Mouse (Mus musculus) stomach, postnatal 0 days (tissue): ENCODE data around the gene Zfp536. TPM values are rescaled to one million over a fixed set of nuclear protein-coding genes. Genes with fewer than 3 reads are reported as not detected.

Source experiments
- ATAC-seq: fragments of 200-750 bp; cut with Nextera tagmentation; 2 replicates; pipeline ENCODE4 v1.8.0; 2017; ENCODE audit not compliant: low FRiP score, low TSS enrichment
- DNase-seq: peaks from one replicate; pipeline ENCODE4 v3.0.0-alpha.2; 2016; ENCODE audit warnings: low spot score
- H3K27ac ChIP-seq: fragments of 300-500 bp; sonication (generic); replicated peaks from 2 replicates; pipeline ENCODE4 v1.5.1; 2014; ENCODE audit warnings: mild to moderate bottlenecking, control low read depth
- H3K27me3 ChIP-seq: fragments of 300-500 bp; sonication (generic); 2 replicates; pipeline ENCODE4 v1.6.1; 2014; ENCODE audit warnings: low read length; ENCODE audit not compliant: control insufficient read depth, insufficient read depth
- H3K36me3 ChIP-seq: fragments of 300-500 bp; sonication (generic); 2 replicates; pipeline ENCODE4 v1.6.1; 2014; ENCODE audit warnings: low read length, mixed read lengths; ENCODE audit not compliant: control insufficient read depth, insufficient read depth
- H3K4me1 ChIP-seq: fragments of 300-500 bp; sonication (generic); replicated peaks from 2 replicates; pipeline ENCODE4 v1.6.1; 2014; ENCODE audit warnings: antibody characterized with exemption; ENCODE audit not compliant: control insufficient read depth, insufficient read depth
- H3K4me2 ChIP-seq: fragments of 300-500 bp; sonication (generic); replicated peaks from 2 replicates; pipeline ENCODE4 v1.6.1; 2014; ENCODE audit warnings: low read depth, mild to moderate bottlenecking, control low read depth, moderate library complexity
- H3K4me3 ChIP-seq: fragments of 300-500 bp; sonication (generic); 2 replicates; pipeline ENCODE4 v1.5.1; 2014; ENCODE audit warnings: low read depth, low read length, control low read depth
- H3K9ac ChIP-seq: fragments of 300-500 bp; sonication (generic); 2 replicates; pipeline ENCODE4 v1.6.1; 2014; ENCODE audit warnings: mild to moderate bottlenecking, low read length, control low read depth, mixed read lengths
- H3K9me3 ChIP-seq: fragments of 300-500 bp; sonication (generic); 2 replicates; pipeline ENCODE4 v1.6.1; 2016; ENCODE audit warnings: low read length; ENCODE audit not compliant: control insufficient read depth
- CTCF ChIP-seq: IDR thresholded peaks from 2 replicates; pipeline ENCODE4 v1.5.1; 2016; ENCODE audit warnings: antibody characterized with exemption, low read depth, mild to moderate bottlenecking, moderate library complexity
- EP300 ChIP-seq: optimal IDR thresholded peaks from 2 replicates; pipeline ENCODE3; 2016; ENCODE audit warnings: antibody characterized with exemption
- WGBS: fragments of 180-500 bp; shearing (Covaris S2); extraction: QIAGEN DNeasy Blood & Tissue Kit; methylation state at CpG from one replicate; pipeline ENCODE4 v1.1.7; 2014; 5-methylcytosine and 5-hydroxymethylcytosine counted together
- polyA plus RNA-seq: library from polyadenylated mRNA; unstranded; fragments of >200 nt; fragmentation: Nextera tagmentation; extraction: Ambion mirVana; gene quantifications from 2 replicates; pipeline ENCODE4 v1.2.1, GENCODE M21; 2015

Gene Zfp536
- polyA plus RNA-seq, 1 experiment from 2014 or later, result 4.3 TPM

DNA sequence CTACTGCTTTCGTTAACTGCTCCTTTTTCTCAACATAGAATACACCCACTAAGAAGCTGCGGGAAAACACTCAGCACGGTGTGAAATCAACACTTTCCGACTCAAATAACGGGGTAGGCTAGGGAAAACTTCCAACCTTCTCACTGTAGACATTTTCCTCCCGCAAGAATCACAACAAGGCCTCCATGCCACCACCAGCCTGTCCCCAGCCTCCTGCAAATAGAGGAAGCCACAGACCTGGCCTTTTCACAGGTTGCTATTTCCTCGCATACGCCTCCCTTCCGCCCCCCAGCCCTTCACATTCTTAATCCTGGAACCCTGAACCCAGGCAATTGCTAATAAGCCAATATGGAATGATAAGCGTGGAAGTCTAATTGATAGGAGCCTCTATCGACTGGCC, 124.8 kb downstream of the Zfp536 start:
- no peak for ATAC-seq
- 86% methylated on average over 11 of the region's 11 CpGs for WGBS
- no peak overlapping the region for H3K9ac ChIP-seq
- H3K36me3 ChIP-seq, result no peaks in the 10 kb centered on the region
- TF ChIP-seq EP300, result no peak
- no peak for TF ChIP-seq CTCF
- H3K4me1 ChIP-seq, result no peaks in the 10 kb centered on the region
- H3K27ac ChIP-seq, result no peak overlapping the region
- H3K4me3 ChIP-seq, result no peak overlapping the region
- H3K9me3 ChIP-seq, result no peaks in the 10 kb centered on the region
- H3K4me2 ChIP-seq, result no peak overlapping the region
- no peaks in the 10 kb centered on the region for H3K27me3 ChIP-seq
- DNase-seq, result no peak

DNA sequence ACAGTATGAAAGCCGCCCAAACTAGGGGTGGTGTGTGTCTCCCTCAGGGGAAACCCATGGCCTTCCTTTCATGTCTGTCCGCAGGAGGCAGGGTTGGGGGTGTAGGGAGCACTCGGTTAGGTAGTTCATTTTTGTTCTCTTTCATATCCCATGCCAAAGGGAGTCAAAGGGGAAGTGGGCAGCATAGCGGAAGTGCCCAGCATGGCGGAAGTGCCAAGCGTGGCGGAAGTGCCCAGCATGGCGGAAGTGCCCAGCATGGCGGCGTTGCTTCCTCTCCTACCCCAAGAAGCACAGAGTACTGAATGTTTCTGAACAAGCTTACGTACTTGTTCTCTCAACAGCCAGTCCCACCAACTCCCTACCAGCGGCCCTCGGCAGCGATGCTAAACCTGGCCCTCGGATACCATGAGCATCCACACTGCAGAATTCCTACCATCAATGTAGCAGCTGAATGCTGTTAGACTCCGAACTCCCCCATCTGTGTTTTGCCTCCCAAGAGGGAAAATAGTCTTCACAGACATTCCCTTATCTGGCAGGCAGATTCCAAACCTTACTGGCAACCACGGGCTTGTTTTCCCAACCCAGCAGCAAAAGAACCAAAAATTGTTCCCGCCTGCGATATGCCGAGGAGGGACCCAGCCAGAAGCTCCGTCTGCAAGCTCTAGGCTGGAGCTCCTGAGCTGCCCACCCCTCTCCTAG, 125.4 kb downstream of the Zfp536 start:
- Histone ChIP-seq H3K4me1 (no peaks in the 10 kb centered on the region), H3K9ac (no peak overlapping the region), H3K36me3 (no peaks in the 10 kb centered on the region), H3K4me3 (no peak overlapping the region), H3K4me2 (no peak overlapping the region), H3K9me3 (no peaks in the 10 kb centered on the region), H3K27me3 (no peaks in the 10 kb centered on the region), H3K27ac (no peak overlapping the region)
- no peak for TF ChIP-seq EP300
- TF ChIP-seq CTCF, result no peak
- DNase-seq, result no peak
- ATAC-seq, result no peak
- 92% methylated on average over 21 of the region's 21 CpGs for WGBS

DNA sequence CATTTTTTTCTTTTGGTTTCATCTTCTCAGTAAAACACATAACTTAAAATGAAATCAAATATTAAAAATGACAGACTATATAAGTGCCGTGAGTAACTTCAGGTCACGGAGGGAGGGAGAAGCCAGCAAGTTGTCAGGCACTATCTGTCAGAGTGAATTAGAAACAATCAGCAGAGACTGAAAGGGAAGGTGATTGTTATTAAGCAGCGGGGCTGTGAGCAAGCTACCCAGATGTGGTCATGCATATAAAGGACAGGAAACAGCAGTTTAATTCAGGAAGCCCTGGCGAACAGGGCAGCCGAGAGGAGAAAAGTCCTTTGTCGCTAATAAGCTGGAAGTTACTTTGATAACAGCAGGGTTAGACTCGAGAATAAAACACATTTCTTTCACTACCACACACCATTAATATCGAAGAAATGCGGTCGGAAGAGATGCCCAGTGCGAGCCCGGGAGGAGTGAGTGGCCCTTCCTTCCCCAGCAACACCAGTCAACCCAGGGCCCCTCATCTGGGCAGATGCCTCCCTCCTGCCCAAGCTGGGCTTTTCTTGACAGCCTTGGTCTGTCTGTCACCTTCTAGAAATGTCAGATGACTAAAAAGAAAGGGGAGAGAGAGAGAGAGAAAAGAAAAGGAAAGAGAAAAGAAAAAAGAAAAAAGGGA, 133.6 kb downstream of the Zfp536 start:
- 56% methylated on average over 12 of the region's 12 CpGs for WGBS
- no peak for DNase-seq
- H3K9ac ChIP-seq, result no peak overlapping the region
- no peaks in the 10 kb centered on the region for H3K9me3 ChIP-seq
- TF ChIP-seq EP300 (no peak), CTCF (no peak)
- no peak overlapping the region for H3K27ac ChIP-seq
- H3K4me1 ChIP-seq, result no peaks in the 10 kb centered on the region
- no peaks in the 10 kb centered on the region for H3K27me3 ChIP-seq
- no peak for ATAC-seq
- H3K4me3 ChIP-seq, result no peak overlapping the region
- no peak overlapping the region for H3K4me2 ChIP-seq
- H3K36me3 ChIP-seq, result no peaks in the 10 kb centered on the region

DNA sequence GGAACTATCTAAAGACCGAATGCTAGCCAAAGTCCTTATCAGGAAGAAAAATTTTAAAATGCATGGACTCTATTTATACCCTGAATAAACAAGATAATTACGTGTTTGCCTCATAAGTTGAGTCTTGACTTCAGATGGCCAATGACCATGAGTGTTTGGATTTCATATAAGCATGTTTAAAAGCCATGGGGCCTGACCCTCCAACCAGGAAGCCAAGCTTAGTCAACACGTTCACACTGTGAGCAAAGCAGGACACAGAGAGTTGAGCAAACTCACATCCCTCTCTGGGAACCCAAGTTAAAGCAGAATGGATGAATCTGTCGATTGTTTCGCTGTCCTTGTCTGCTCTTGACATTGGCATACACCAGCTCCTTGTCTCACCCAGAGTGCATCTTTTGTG, 138.6 kb downstream of the Zfp536 start:
- 50% methylated on average over 5 of the region's 5 CpGs for WGBS
- Histone ChIP-seq H3K4me2 (no peak overlapping the region), H3K27me3 (no peaks in the 10 kb centered on the region), H3K36me3 (no peaks in the 10 kb centered on the region), H3K4me3 (no peak overlapping the region), H3K27ac (peak overlapping the region; percentile 24; the same call in 1 of the 2 replicates), H3K9me3 (no peaks in the 10 kb centered on the region), H3K9ac (no peak overlapping the region), H3K4me1 (no peaks in the 10 kb centered on the region)
- DNase-seq (no peak), ATAC-seq (peak; percentile 32; the same call in 1 of the 2 replicates)
- TF ChIP-seq EP300 (no peak), CTCF (no peak)

DNA sequence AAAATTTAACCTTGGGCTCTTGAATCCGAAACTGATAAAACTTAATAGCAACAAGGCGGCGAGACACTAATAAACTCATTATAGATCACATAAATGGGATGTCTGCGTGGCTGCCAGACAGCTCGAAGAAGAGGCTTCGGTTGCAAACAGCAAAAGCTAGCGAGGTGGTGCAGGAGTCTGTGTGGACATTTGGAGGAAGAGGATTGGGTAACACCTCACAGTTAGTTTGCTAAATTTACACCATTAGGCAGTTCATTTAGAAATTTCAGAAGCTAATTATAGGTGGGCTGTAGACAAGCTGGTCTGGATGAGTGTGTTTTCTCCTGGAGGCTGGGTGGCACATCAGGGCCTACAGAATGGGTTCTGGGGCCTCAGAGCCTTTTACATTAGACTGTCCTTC, 143.0 kb downstream of the Zfp536 start:
- H3K9ac ChIP-seq, result no peak overlapping the region
- ATAC-seq, result no peak
- no peaks in the 10 kb centered on the region for H3K36me3 ChIP-seq
- no peaks in the 10 kb centered on the region for H3K4me1 ChIP-seq
- no peaks in the 10 kb centered on the region for H3K9me3 ChIP-seq
- H3K4me2 ChIP-seq, result no peak overlapping the region
- H3K4me3 ChIP-seq, result no peak overlapping the region
- TF ChIP-seq CTCF, result no peak
- no peak for TF ChIP-seq EP300
- H3K27me3 ChIP-seq, result no peaks in the 10 kb centered on the region
- 90% methylated on average over 7 of the region's 7 CpGs for WGBS
- H3K27ac ChIP-seq, result no peak overlapping the region
- no peak for DNase-seq

DNA sequence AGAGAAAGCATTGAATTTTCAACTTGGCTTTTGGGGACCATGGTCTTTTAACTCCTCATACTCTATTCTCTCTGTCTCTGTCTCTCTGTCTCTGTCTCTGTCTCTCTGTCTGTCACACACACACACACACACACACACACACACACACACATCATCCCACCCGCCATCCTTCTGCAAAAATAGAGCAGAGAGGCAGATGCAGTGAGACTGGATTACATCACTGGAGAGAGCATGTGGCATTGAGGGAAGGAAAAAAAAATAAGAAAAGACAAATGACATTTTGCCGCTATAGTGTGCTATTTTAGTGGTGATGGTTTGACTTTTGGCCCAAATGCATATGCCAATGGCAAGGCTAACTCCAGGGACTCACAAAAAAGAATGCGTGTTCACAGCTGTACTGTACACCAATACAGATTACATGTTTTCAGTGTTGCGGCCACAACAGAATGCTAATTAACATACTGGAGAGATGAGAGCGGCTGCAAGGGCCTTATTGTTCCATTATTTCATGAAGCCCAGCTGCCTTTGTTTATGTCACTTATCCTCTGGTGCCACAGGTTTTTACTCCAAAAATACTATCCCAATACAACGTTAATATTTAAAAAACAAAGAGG, 145.4 kb downstream of the Zfp536 start:
- ATAC-seq, result no peak

More for the DNA sequence above, 145.4 kb downstream of the Zfp536 start:
- Histone ChIP-seq H3K4me2 (no peak overlapping the region), H3K27me3 (no peaks in the 10 kb centered on the region), H3K4me3 (no peak overlapping the region), H3K27ac (no peak overlapping the region), H3K36me3 (no peaks in the 10 kb centered on the region), H3K4me1 (no peaks in the 10 kb centered on the region), H3K9me3 (no peaks in the 10 kb centered on the region), H3K9ac (no peak overlapping the region)
- no peak for TF ChIP-seq EP300
- no peak for TF ChIP-seq CTCF
- no peak for DNase-seq
- 69% methylated on average over 6 of the region's 6 CpGs for WGBS
